Comparison of ENCODE assay signal across 20 mouse cellular contexts in genomic region chr11:49834248-49834647, GRCm38 (mm10).
"Had no signal": no experiment of that assay in that cellular context is flagged by ENCODE, and none has a peak within 500 bp of the region (broad histone marks: within the 10 kb centered on the region; RNA-seq: fewer than 3 reads in every experiment).

No protein-coding gene starts in this region.

- H3K27ac ChIP-seq: heart, embryonic 10.5 days; hindbrain, embryonic 13.5 days; hindbrain, embryonic 15.5 days; hindbrain, postnatal 0 days; limb, embryonic 13.5 days; limb, embryonic 15.5 days; liver, embryonic 13.5 days had no signal

- H3K4me1 ChIP-seq: hindbrain, embryonic 15.5 days; limb, embryonic 13.5 days; limb, embryonic 15.5 days had no signal

- H3K36me3 ChIP-seq: liver, embryonic 13.5 days had no signal

- H3K4me2 ChIP-seq: heart, embryonic 12.5 days; hindbrain, embryonic 13.5 days; hindbrain, embryonic 15.5 days; limb, embryonic 13.5 days; limb, embryonic 15.5 days; liver, embryonic 13.5 days had no signal

- H3K27me3 ChIP-seq: heart, embryonic 12.5 days; hindbrain, embryonic 13.5 days; hindbrain, embryonic 15.5 days; limb, embryonic 13.5 days; limb, embryonic 15.5 days; liver, embryonic 13.5 days had no signal

- DNase-seq: forebrain, postnatal 0 days; gastrocnemius, postnatal 10 days; gastrocnemius, postnatal 25 days; heart, adult 18-20 months; heart, postnatal 10 days; kidney, adult 18-20 months; kidney, adult 8-10 months; kidney, postnatal 10 days; kidney, postnatal 36 days; layer of hippocampus, adult 9-11 months; layer of hippocampus, postnatal 36 days; left cerebral cortex, postnatal 4 days; liver, embryonic 13.5 days had no signal

- H3K4me3 ChIP-seq: heart, embryonic 10.5 days; heart, embryonic 12.5 days; hindbrain, embryonic 13.5 days; hindbrain, embryonic 15.5 days; limb, embryonic 13.5 days; limb, embryonic 15.5 days; liver, embryonic 13.5 days had no signal

- H3K9me3 ChIP-seq: heart, embryonic 10.5 days; heart, embryonic 12.5 days; hindbrain, embryonic 13.5 days; hindbrain, embryonic 15.5 days; limb, embryonic 13.5 days; limb, embryonic 15.5 days; liver, embryonic 13.5 days had no signal

- H3K9ac ChIP-seq: forebrain, postnatal 0 days; heart, embryonic 12.5 days; hindbrain, embryonic 13.5 days; hindbrain, embryonic 15.5 days; limb, embryonic 13.5 days; limb, embryonic 15.5 days; liver, embryonic 13.5 days had no signal

- ATAC-seq: forebrain, postnatal 0 days; hindbrain, postnatal 0 days had no signal
